Mouse (Mus musculus) urinary bladder, postnatal 25 days (tissue): ENCODE results near the gene Unkl.

Experiments used
- DNase-seq: peaks from one replicate; pipeline ENCODE4 v3.0.0; 2022; ENCODE audit warnings: low spot score

Unkl gene

DNA sequence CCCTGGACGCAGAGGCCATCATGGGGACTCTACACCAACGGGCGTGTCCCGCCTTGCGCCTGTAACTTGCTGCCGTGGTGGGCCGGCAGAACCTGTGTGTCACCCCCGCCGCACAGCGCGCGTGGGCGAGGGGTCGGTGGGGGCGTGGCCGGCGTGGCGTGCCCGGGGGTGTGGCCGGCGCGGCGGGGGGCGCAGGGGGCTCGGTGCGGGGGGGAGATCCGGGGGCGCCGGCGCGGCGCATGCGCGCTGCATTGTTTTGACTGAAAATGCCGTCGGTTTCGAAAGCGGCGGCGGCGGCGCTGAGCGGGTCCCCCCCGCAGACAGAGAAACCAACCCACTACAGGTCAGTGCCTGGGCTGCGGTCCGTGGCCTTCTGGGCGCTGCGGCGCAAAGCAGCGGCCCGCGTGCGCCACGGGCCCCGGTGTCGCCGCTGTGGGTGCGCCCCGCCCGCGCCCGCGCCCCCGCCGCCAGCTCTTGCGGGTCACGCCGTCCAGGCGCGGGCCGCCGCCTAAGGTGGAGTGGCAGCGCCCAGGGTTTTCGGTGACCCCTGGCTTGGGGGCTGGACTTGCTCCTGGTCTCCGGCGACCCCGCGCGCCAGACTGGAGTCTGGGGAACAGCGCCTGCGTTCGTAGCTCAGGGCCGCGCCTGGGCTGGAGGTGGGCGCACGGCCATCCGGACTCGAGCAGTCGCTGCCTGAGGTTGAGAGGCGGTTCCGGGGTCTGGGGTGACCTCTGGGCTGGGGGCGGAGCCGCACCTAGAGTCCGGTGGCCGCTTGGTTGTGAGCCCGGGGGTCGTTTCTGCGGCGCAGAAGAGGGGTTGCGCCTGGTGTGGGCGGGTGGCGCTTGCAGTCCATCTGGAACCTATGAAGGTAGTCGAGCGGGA lies at the start of gene Unkl:
Gene Unkl (plus strand): TSS at position 248 of the 882 bp plus-strand sequence.
- peak; percentile 75 for DNase-seq

DNA sequence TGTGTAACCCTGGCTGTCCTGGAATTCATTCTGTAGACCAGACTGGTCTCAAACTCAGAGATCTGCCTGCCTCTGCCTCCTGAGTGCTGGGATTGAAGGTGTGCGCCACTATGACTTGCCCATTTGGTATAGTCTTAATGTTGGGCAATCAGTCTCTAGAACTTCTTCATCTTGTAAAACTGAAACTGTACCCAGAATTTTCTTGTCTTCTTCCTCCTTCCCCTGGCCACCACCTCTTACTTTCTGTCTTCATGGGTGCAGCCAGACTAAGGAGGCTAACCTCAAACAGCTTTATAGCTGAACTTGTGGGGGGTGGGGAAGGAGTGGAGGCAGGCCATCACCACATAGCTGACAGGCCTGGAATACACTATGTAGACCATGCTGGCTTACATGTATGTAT lies 49.4 kb upstream of the Unkl start:
- DNase-seq, result no peak

DNA sequence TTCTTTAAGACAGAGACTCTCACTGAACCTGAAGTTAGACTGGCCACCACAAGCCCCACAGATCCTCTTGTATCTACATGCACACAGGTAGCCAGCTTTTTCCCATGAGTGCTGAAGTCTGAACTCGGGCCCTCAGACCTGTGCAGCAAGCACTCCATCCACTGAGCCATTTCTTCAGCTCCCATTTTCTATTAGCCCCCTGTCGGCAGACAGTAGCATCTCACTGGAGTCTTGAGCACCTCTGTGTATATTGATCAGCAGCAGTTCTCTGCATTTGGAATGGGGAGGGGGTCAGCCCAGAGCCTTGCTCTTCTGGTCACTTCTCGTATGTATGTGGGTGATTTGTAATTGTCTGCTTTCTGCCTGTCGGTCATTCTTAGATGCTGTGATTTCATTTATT lies 48.2 kb upstream of the Unkl start:
- DNase-seq, result no peak

DNA sequence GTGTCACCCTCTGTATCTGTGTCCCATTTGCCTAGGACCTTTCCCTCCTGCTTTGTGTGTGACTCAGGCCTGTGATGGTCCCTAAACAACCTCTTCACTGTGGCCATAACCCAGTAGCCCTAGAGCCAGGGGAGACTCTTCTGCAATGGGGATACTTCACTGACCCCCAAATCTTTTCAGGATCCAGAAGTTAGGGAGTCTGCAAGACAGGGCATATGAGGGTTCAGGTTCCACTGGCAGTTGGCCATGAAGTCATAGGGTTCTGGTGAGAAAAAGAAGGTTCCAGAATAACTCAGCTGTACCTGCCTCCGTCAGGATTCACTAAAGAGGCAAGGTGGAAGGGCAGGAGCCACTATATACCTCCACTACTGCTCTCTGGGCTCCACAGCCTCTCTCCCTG lies 26.0 kb upstream of the Unkl start, which contains the start of gene Ccdc154:
Gene Ccdc154 (plus strand): TSS at position 301 of the 400 bp plus-strand sequence.
- DNase-seq, result no peak

DNA sequence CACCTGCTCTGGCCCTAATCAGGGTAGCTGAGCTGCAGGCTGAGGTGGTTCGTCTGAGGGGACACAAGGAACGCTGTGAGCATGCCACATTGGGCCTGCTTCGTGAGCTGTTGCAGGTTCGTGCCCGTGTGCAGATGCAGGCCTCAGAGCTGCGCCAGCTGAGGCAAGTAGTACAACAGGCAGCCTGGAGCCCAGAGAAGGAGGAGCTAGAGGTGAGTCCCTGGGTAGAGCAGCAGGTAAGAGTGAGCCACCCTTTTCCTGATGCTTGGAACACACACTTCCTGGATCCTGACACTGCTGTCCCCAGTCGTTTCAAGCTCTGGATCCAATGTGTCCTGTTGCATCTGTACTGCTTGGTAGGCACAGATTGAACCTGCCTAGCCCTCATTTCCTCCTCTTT lies 24.8 kb upstream of the Unkl start:
- no peak for DNase-seq

DNA sequence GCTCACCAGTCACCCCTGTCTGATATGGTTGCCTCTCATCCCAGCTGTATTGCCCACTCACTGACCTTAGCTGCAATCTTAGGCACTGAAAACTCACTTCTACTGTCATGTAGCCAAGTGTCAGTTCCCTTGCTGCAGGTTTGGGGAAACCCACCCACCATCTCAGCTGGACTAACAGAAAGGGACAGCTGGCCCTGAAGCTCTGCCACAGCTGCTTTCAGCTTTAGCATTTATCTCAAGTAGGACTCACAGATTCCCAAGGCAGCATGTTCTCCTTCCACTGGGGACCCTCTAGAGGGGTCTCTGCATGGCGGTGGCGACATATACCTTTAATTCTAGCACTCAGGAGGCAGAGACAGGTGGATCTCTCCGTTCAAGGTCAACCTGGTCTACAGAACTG lies 23.4 kb upstream of the Unkl start:
- DNase-seq, result no peak

DNA sequence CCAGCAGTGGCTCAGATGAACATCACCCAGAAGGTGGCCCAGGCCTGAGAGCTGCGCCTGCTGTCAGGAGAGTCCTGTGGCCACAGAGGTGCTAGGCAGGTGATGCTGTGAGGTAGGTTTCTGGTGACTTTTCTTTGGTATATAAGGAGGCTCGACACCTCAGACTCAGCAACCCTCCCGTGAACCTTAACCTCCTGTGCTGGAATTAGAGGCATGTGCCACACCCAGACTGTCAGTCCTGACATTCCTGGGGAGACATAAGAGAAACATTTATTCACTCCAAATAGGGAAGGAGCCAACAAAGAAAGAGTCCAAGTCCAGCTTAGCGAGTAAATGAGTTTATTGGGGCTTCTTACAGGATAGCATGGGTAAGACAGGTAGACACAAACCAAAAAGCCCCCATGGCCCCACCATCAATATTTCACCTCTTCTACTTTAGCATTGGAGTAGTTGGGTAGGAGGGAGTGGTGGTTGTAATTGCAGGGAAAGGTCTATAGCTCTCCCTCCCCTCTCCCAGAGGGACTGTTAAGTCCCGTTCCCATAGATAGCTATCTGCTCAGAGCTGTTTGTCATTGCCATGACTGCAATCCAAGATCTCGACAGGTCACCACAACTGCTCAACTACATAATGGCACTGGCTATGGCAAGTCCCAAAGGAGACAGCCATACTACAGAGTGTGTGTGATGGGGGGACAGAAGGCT lies 22.1 kb upstream of the Unkl start:
- DNase-seq, result no peak

DNA sequence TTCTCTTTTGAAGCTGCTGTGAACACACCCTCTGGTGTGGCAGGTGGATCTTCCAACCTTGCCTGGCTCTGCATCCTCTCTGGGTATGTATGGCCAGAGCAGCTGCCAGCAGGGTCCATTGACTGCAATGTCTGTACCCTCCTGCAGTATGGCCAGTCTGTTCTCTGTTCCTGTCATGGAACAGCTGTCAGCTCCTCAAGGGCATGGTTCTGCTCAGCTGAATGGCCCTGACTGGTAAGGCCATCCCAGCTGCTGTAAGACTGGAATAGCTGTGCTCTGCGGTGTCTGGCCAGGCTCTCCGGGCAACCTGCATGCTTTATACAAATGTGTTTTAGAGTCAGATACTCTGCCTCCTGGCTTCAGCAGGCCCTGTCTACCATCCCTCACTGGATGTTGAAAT lies 18.5 kb upstream of the Unkl start:
- DNase-seq, result no peak

DNA sequence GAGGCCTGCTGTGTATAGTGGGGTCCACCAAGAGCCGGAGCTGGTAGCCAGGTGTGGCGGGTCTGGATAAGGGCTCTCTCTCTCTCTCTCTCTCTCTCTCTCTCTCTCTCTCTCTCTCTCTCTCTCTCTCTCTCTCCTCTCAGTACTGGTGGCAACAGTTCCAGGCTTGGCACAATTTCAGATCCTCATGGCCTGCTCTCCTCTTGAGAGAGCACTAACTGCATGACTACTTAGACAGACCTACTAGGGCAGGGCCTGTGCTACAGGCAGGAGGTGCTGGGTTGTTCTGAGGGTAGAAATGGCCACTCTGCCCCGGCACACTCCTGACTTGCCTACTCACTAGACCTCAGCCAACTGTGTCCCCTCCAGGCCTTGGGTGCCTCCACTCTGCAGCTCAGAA lies 15.6 kb upstream of the Unkl start:
- DNase-seq, result no peak

DNA sequence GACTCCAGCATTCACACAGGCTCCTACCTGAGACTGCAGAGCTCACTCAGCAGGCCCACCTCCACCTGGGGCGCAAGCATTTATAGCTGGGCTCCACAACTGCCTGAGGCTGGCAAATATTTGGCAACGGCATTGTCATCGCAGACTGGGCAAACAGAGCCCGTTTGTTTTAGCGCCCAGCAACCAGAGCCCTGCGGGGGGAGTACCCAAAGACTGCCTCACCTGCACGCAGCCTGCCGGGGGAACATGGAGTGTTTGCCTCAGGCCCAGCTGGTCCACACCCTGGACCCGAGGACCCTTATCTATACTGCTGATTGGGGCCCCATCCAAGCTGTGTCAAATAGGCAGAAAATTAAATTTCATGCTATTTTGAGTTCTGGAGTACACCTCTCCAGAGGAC lies 12.8 kb upstream of the Unkl start, which contains the start of gene Gm38655:
Gene Gm38655 (minus strand): TSS at position 61 of the 400 bp plus-strand sequence.
- peak; percentile 24 for DNase-seq

DNA sequence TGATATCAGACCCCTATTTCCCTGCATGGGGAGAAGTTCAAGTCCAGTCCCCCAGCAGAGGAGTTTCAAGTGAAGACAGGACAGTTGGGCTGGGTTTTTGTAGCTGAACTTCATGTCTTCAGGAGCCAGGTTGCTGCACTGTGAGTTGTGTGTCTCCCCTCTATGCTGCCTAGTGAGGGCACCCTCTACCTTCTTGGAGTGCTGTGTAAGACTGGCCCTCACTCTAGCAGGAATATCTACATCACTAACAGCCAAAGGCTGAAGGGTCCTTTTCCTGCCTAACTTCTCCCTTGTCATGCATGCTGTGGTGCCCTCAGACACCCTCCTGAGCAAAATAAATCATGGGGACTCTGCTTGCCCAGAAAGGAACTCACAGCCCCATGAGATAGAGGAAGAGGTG lies 5.0 kb upstream of the Unkl start:
- DNase-seq, result no peak

DNA sequence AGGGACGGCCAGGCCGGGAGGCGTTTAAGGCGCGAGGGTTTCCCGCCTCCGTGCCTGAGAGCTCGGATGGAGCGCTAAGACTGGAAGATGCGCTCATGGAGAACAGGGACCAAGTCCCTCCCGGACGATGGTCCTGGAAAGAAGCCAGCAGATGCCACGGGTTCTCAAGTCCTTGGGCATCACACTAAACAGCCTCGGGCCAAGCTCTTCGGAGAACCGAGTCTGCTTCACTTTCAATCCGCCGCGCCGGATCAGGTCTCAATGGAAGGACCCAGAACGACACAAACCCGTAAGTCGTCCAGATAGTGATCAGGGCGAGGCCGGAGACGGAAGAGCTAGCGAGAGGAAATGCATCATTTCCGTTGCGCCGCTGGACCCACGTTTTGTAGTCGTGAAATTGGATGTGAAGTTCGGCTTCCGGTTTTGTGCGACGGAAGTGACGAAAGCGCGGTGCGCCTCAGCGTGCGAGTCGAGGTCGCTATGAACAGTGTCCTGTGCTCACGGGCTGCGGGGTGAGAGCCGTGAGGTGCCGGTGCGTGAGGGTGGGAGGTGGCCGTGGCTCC lies 4.0 kb upstream of the Unkl start, which contains the start of gene BC003965:
Gene BC003965 (plus strand): TSS at position 426 of the 563 bp plus-strand sequence.
- DNase-seq, result peak; percentile 98

DNA sequence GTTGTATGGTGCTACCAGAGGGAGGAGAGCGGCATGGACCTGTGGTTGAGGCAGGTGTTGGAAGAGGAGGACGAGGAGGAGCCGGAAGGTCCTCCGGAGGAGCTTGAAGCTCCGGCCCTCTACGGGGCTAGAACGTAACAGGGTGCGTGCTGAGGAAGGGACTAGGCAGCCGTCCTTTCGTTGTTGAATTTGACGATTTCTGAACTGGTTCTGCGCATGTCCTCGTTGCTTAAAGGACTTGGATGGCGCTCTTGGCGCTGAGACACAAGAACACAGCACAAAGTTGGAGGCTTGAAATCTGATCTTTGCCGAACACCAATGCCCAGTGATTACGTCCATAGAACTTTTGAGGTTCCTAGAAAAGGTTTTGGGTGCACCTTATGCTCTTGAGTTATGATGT lies 3.2 kb upstream of the Unkl start:
- DNase-seq, result no peak

DNA sequence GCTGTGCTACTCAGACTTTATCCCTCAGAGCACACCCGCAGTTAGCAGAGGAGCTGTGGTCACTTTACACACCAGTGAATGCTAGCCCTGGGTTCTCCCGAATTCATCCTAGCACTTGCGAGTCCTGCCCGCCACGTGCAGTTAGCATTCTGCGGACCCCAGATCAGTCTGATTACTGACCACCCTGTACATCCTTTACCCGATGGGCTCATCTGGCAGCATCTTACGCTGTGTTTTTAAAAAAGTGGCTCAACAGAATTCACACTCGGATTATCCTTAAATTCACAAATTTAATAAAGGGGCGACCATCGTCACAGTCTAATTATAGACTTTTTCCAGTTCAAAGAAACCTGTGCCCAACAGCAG lies 430 bp upstream of the Unkl start:
- no peak for DNase-seq

DNA sequence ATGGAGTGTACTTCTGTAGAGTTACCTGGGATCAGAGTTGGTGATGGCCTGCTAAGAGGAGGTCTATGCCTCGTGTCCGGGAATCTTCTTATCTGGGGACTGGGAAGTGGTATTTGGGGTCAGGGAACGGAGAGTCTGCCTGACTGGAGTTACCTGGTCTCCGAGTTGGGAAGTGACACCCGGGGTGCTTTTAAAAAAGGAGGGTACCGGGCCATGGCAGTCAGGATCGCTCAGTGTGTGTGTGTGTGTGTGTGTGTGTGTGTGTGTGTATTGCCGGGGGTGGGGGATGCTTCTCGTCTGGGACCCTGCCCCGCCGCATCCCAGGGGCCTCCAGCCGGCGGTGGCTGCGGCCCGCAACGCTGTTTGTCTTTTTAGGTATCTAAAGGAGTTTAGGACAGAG lies 894 bp downstream of the Unkl start:
- no peak for DNase-seq

DNA sequence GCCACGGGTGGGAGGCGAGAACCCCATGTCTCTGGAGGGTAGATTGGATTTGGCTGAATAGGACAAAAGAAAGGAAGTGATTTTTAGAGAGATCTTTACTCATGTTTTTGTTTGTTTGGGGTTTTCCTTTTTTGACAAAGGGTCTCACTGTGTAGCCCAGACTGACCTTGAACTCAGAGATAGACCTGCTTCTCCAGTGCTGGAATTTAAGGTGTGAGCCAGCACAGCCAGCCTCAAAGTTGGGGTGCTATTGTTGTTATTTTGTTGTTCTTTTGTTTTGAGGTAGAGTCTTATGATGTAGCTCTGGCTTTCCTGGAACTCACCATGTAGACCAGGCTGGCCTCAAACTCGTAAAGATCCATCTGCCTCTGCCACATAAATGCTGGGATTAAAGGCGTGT lies 14.2 kb downstream of the Unkl start:
- DNase-seq, result no peak

DNA sequence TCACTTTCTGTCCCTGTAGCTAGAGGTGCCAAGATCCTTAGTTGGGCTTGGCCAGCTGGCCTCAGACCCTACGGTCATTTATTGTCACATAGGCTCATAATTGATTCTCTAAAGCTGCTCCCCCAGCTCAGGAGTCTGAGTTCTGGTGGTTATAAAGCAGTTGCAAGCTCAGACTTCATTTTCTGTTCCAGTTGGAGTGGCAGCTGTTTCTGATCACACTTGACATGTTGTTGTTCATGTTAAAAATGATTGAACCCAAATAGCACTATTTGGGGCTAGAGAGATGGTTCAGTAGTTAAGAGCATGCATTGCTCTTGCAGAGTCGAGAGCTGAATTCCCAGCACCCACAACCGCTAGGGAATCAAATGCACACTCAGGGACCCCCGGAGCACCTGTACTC lies 21.8 kb downstream of the Unkl start:
- no peak for DNase-seq

DNA sequence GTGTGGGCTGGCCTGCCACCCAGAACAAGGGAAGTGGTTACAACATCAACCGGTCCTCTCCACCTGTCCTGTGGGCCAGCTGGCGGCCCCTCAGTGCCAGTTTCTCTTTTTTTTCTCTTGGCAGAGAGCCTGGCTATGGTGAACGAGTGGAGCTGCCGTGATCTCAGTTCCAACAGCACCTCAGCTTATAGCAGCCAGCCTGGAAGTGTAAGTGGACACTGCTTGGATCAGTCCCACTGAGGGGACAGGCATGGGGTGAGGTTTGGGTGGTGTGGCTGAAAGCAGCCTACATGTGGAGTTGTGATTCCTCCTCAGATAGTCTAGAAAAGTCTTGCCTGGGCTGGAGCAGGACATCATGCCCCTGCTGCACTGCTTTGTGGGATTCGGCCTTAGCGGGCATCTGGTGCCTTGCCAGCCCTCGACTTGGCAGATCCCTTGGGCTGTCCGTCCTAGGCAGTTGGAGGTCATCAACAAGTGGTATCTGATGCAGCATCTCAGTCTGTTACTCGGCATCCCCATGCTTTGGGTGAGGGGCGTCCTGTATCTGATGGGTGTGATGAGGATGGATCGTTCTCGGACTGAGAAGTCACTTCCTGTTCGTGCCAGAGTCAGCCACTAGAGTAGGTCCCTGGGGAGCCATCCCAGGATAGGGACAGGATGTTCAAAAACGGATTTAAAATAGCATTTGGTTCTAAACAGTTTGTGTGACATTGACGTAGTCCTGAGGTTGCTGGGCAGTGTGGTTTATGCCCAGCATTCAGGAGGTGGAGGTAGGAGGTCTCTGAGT lies 22.7 kb downstream of the Unkl start:
- DNase-seq, result no peak

DNA sequence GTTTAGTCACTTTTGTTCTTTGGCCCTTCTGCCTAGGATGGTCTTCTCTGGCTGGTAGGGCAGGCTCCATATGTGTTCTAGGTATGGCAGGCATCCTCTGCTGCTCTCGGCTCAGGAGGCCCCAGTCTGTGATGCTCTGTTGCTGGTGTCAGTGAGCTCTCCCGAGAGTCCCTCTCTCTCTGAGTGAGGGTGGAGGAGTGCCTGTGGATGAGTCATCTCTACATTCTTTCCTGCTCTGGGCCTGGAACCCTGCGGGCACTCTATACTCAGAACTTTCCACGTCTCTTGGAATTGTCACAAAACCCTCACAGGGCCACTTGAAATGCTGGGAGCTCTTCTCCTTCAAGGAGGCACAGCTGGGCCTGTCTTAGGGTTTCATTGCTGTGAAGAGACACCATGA lies 23.5 kb downstream of the Unkl start:
- no peak for DNase-seq

DNA sequence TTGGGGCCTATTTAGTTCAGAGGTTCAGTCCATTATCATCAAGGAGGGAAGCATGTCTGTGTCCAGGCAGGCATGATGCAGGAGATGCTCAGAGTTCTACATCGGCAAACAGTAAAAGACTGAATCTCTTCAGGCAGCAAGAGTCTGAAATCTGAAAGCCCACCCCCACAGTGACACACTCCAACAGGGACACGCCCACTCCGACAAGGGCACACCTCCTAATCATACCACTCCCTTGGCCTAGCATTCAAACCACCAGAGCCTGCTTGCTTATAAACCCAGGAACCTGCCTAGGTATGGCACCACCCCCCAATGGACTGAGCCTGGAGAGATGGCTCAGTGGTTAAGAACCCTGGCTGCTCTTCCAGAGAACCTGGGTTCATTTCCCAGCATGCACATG lies 27.2 kb downstream of the Unkl start:
- no peak for DNase-seq

DNA sequence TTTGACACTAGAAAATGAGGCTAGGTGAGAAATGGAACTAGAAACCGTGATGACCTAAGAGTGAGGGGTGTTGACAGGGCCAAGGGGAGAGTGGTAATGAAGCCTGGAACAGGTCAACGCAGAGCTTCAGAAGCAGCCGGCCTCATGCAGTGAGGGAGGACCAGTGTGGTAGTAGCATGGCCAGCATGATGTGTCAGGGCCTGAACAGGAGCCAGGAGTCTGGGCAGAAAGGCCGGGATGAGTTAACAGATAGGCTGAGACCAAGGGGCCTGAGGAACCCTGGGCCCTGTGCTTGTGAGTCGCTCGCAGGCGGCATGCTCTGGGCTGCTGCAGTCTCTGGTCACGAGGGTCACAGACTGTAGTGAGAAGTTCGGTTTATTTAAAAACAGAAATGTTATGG lies 30.8 kb downstream of the Unkl start:
- DNase-seq, result no peak
